Mouse (Mus musculus) cerebellum, adult 2 months (tissue): ENCODE data around the gene H2-Q6.
"Not testable (repeated sequence)": the region's sequence is repeated elsewhere in the genome, so short reads cannot be mapped to it uniquely, and the experiment has no call there.

Experiments used
- CTCF ChIP-seq: fragments of 200-500 bp; IDR thresholded peaks from 2 replicates; pipeline ENCODE4 v1.5.1; 2011; ENCODE audit warnings: low read depth, mild to moderate bottlenecking, control low read depth, low read length, moderate library complexity, borderline replicate concordance; ENCODE audit not compliant: insufficient read depth
- POLR2A ChIP-seq: fragments of 200-500 bp; IDR thresholded peaks from 2 replicates; pipeline ENCODE4 v1.6.1; 2011; ENCODE audit warnings: low read length, control low read depth, borderline replicate concordance; ENCODE audit not compliant: insufficient read depth

DNA sequence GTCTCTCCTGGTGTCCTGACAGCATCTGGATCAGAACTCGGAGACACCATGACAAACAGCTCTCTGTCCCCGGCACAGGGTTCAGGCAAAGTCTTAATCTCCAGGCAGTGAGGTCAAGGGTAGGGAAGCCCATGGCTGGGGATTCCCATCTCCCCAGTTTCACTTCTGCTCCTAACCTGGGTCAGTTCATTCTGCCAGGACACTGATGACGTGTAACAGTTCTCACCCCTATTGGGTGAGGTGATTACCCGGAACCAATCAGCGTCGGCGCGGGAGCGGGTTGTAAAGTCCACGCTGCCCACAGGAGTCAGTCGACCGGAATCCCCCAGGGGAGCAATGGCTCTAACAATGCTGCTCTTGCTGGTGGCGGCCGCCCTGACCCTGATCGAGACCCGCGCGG, 14.2 kb downstream of the H2-Q6 start, which contains the start of gene H2-Q7:
- TF ChIP-seq POLR2A, CTCF: not testable (repeated sequence)
